Mouse (Mus musculus): ENCODE results near the gene Ccer2. TPM values are rescaled to one million over a fixed set of nuclear protein-coding genes. Genes with fewer than 3 reads are reported as not detected.

Gene Ccer2
- polyA plus RNA-seq, 1 experiment from 2014 or later, result not detected

GRCm38 (mm10) chr7:28808221-28808941 is 52.4 kb downstream of the Ccer2 start, which contains the start of gene Hnrnpl:
Hnrnpl (plus strand) TSS chr7:28808541.
- no peak for DNase-seq (ENCODE audit: low spot score)
- 4% methylated on average over 35 of the region's 35 CpGs for WGBS
- Histone ChIP-seq H3K27ac (replicated peaks; ENCODE audit: low read depth, low read length) (peak within 1 kb of the TSS; percentile 99), H3K36me3 (ENCODE audit: control insufficient read depth, insufficient read depth, low read length) (peaks cover 8% of the 10 kb centered on the region), H3K9ac (ENCODE audit: low read length) (peak within 1 kb of the TSS; percentile 92), H3K27me3 (ENCODE audit: control insufficient read depth, insufficient read depth, low read length) (no peaks in the 10 kb centered on the region), H3K9me3 (ENCODE audit: control insufficient read depth, low read length) (no peaks in the 10 kb centered on the region), H3K4me3 (ENCODE audit: low read depth, low read length) (peak within 1 kb of the TSS; percentile 76), H3K4me1 (ENCODE audit: control insufficient read depth, insufficient read depth, low read length) (peaks cover 26% of the 10 kb centered on the region), H3K4me2 (ENCODE audit: low read depth, severe bottlenecking) (peak within 1 kb of the TSS; percentile 97)
- peak; percentile 4; the same call in 1 of the 2 replicates for ATAC-seq (ENCODE audit: insufficient number of reproducible peaks, low FRiP score, low TSS enrichment, low read depth)

Other genes starting within 250 kb of the Ccer2 start
- not detected in 2 replicates for gene Ifnl2, start 245.7 kb upstream of the Ccer2 start, polyA plus RNA-seq (2014; fragmentation: Nextera tagmentation; extraction: Ambion mirVana)
- gene Ifnl3, start 233.3 kb upstream of the Ccer2 start, polyA plus RNA-seq (2014; fragmentation: Nextera tagmentation; extraction: Ambion mirVana), result not detected in 2 replicates
- gene Sycn, start 215.3 kb upstream of the Ccer2 start, polyA plus RNA-seq (2014; fragmentation: Nextera tagmentation; extraction: Ambion mirVana), result not detected in 2 replicates
- gene Nccrp1, start 208.9 kb upstream of the Ccer2 start, polyA plus RNA-seq (2014; fragmentation: Nextera tagmentation; extraction: Ambion mirVana), result not detected in 2 replicates
- 37.5 and 37.6 TPM in 2 replicates for gene Samd4b, start 158.0 kb upstream of the Ccer2 start, polyA plus RNA-seq (2014; fragmentation: Nextera tagmentation; extraction: Ambion mirVana)
- 37.4 and 44.5 TPM in 2 replicates for gene Pak4, start 158.0 kb upstream of the Ccer2 start, polyA plus RNA-seq (2014; fragmentation: Nextera tagmentation; extraction: Ambion mirVana)
- not detected in 2 replicates for gene Acp7, start 124.8 kb upstream of the Ccer2 start, polyA plus RNA-seq (2014; fragmentation: Nextera tagmentation; extraction: Ambion mirVana)
- gene Fbxo27, start 63.3 kb upstream of the Ccer2 start, polyA plus RNA-seq (2014; fragmentation: Nextera tagmentation; extraction: Ambion mirVana), result 5.9 and 6.2 TPM in 2 replicates
- gene Fbxo17, start 39.4 kb upstream of the Ccer2 start, polyA plus RNA-seq (2014; fragmentation: Nextera tagmentation; extraction: Ambion mirVana), result 15.9 and 16.4 TPM in 2 replicates
- gene Mrps12, start 14.4 kb upstream of the Ccer2 start, polyA plus RNA-seq (2014; fragmentation: Nextera tagmentation; extraction: Ambion mirVana), result 146 and 156 TPM in 2 replicates
- 34.9 and 35.8 TPM in 2 replicates for gene Sars2, start 14.2 kb upstream of the Ccer2 start, polyA plus RNA-seq (2014; fragmentation: Nextera tagmentation; extraction: Ambion mirVana)
- gene Sirt2, start 10.6 kb downstream of the Ccer2 start, polyA plus RNA-seq (2014; fragmentation: Nextera tagmentation; extraction: Ambion mirVana), result 68.8 and 69.8 TPM in 2 replicates
- gene Nfkbib, start 11.3 kb downstream of the Ccer2 start, polyA plus RNA-seq (2014; fragmentation: Nextera tagmentation; extraction: Ambion mirVana), result 40.3 and 44.4 TPM in 2 replicates
- 2.0 and 3.2 TPM in 2 replicates for gene Rinl, start 32.8 kb downstream of the Ccer2 start, polyA plus RNA-seq (2014; fragmentation: Nextera tagmentation; extraction: Ambion mirVana)
- gene Hnrnpl, start 52.4 kb downstream of the Ccer2 start, polyA plus RNA-seq (2014; fragmentation: Nextera tagmentation; extraction: Ambion mirVana), result 362 and 390 TPM in 2 replicates
- 93.2 and 94.7 TPM in 2 replicates for gene Ech1, start 69.0 kb downstream of the Ccer2 start, polyA plus RNA-seq (2014; fragmentation: Nextera tagmentation; extraction: Ambion mirVana)
- 1.9 and 2.2 TPM in 2 replicates for gene Lgals4, start 77.7 kb downstream of the Ccer2 start, polyA plus RNA-seq (2014; fragmentation: Nextera tagmentation; extraction: Ambion mirVana)
- gene Lgals7, start 107.7 kb downstream of the Ccer2 start, polyA plus RNA-seq (2014; fragmentation: Nextera tagmentation; extraction: Ambion mirVana), result 1.3 and 2.6 TPM in 2 replicates
- gene Capn12, start 125.2 kb downstream of the Ccer2 start, polyA plus RNA-seq (2014; fragmentation: Nextera tagmentation; extraction: Ambion mirVana), result 0.59 and 0.62 TPM in 2 replicates
- gene Actn4, start 206.2 kb downstream of the Ccer2 start, polyA plus RNA-seq (2014; fragmentation: Nextera tagmentation; extraction: Ambion mirVana), result 208 and 213 TPM in 2 replicates
- 463 and 476 TPM in 2 replicates for gene Eif3k, start 225.7 kb downstream of the Ccer2 start, polyA plus RNA-seq (2014; fragmentation: Nextera tagmentation; extraction: Ambion mirVana)
- 10.5 and 12.1 TPM in 2 replicates for gene Map4k1, start 225.9 kb downstream of the Ccer2 start, polyA plus RNA-seq (2014; fragmentation: Nextera tagmentation; extraction: Ambion mirVana)